Mouse (Mus musculus) MEL (cell line): ENCODE measurements around the gene Fam213a.

Experiments
- BHLHE40 ChIP-seq: IDR thresholded peaks from 2 replicates; pipeline ENCODE4 v1.6.1; 2012; ENCODE audit warnings: low read depth, mild to moderate bottlenecking, inconsistent platforms, low read length, improper control_type of control experiment, borderline replicate concordance
- CHD1 ChIP-seq: IDR thresholded peaks from 2 replicates; pipeline ENCODE4 v1.6.1; 2012; ENCODE audit warnings: low read depth, mild to moderate bottlenecking, inconsistent platforms, low read length, improper control_type of control experiment
- CTCF ChIP-seq, 3 experiments: IDR thresholded peaks in 2 of 3; conservative IDR thresholded peaks in 1 of 3; 2 replicates each; pipeline ENCODE4 v1.5.1; 2011 to 2012; ENCODE audit warnings: low read length in 3 of 3, low read depth in 2 of 3, mild to moderate bottlenecking in 2 of 3, improper control_type of control experiment in 1 of 3, inconsistent platforms in 1 of 3, mixed read lengths in 1 of 3, moderate library complexity in 1 of 3; ENCODE audit not compliant: control insufficient read depth in 1 of 3, insufficient read depth in 1 of 3, poor library complexity in 1 of 3, severe bottlenecking in 1 of 3
- EP300 ChIP-seq, 2 experiments: IDR thresholded peaks; 2 replicates each; pipeline ENCODE4 v1.6.1; 2011; ENCODE audit warnings: improper control_type of control experiment in 2 of 2, low read length in 2 of 2, low read depth in 1 of 2, mild to moderate bottlenecking in 1 of 2
- ETS1 ChIP-seq: IDR thresholded peaks from 2 replicates; pipeline ENCODE4 v1.6.1; 2012; ENCODE audit warnings: low read depth, mild to moderate bottlenecking, inconsistent platforms, low read length, improper control_type of control experiment, moderate library complexity
- GABPA ChIP-seq: IDR thresholded peaks from 2 replicates; pipeline ENCODE4 v1.6.1; 2012; ENCODE audit warnings: low read depth, mild to moderate bottlenecking, inconsistent platforms, low read length, improper control_type of control experiment, moderate library complexity
- HCFC1 ChIP-seq: IDR thresholded peaks from 2 replicates; pipeline ENCODE4 v1.6.1; 2012; ENCODE audit warnings: low read depth, mild to moderate bottlenecking, inconsistent platforms, low read length, improper control_type of control experiment, moderate library complexity
- MAZ ChIP-seq: IDR thresholded peaks from 2 replicates; pipeline ENCODE4 v1.6.1; 2012; ENCODE audit warnings: low read depth, mild to moderate bottlenecking, inconsistent platforms, low read length, improper control_type of control experiment
- POLR2A ChIP-seq, 2 experiments: IDR thresholded peaks; 2 replicates each; pipeline ENCODE4 v1.6.1; 2011 to 2012; ENCODE audit warnings: low read length in 2 of 2, mild to moderate bottlenecking in 2 of 2, control low read depth in 1 of 2, improper control_type of control experiment in 1 of 2, low read depth in 1 of 2, moderate library complexity in 1 of 2; ENCODE audit not compliant: control insufficient read depth in 1 of 2, insufficient read depth in 1 of 2, poor library complexity in 1 of 2
- SMC3 ChIP-seq: IDR thresholded peaks from 2 replicates; pipeline ENCODE4 v1.6.1; 2011; ENCODE audit warnings: low read depth, low read length, improper control_type of control experiment
- TBP ChIP-seq: IDR thresholded peaks from 2 replicates; pipeline ENCODE4 v1.8.0; 2011; ENCODE audit warnings: low read depth, low read length, improper control_type of control experiment
- USF2 ChIP-seq, 2 experiments: IDR thresholded peaks; 2 replicates each; pipeline ENCODE4 v1.6.1; 2011 to 2012; ENCODE audit warnings: improper control_type of control experiment in 2 of 2, low read length in 2 of 2, borderline replicate concordance in 1 of 2, inconsistent platforms in 1 of 2, low read depth in 1 of 2, mild to moderate bottlenecking in 1 of 2; ENCODE audit not compliant: insufficient read depth in 1 of 2
- ZMIZ1 ChIP-seq: IDR thresholded peaks from 2 replicates; pipeline ENCODE4 v1.6.1; 2012; ENCODE audit warnings: low read depth, mild to moderate bottlenecking, inconsistent platforms, low read length, improper control_type of control experiment, moderate library complexity
- ZNF384 ChIP-seq: IDR thresholded peaks from 2 replicates; pipeline ENCODE4 v1.6.1; 2012; ENCODE audit warnings: low read depth, mild to moderate bottlenecking, inconsistent platforms, low read length, improper control_type of control experiment

- TF ChIP-seq POLR2A (IDR thresholded peaks at IDR 0.05; ENCODE audit: control insufficient read depth in 1 of 2, insufficient read depth in 1 of 2, low read depth in 1 of 2, low read length in 2 of 2, poor library complexity in 1 of 2) (no peak), HCFC1 (no peak), GABPA (no peak), TBP (no peak), CTCF (IDR thresholded peaks at IDR 0.05 in 2 of 3, conservative IDR thresholded peaks at IDR 0.05 in 1 of 3; ENCODE audit: control insufficient read depth in 1 of 3, insufficient read depth in 1 of 3, low read depth in 2 of 3, low read length in 3 of 3, poor library complexity in 1 of 3, severe bottlenecking in 1 of 3) (no peak), CHD1 (no peak), EP300 (IDR thresholded peaks at IDR 0.05; ENCODE audit: low read depth in 1 of 2, low read length in 2 of 2) (peak in 1 of 2 experiments; percentile 44; a peak in 3 of 4 replicates), ETS1 (no peak), USF2 (IDR thresholded peaks at IDR 0.05; ENCODE audit: borderline replicate concordance in 1 of 2, insufficient read depth in 1 of 2, low read depth in 1 of 2, low read length in 2 of 2) (no peak), SMC3 (no peak), ZNF384 (no peak), BHLHE40 (peak; percentile 55; the same call in 1 of the 2 replicates), ZMIZ1 (no peak), MAZ (no peak)
Measured at GRCm38 (mm10) chr14:40947431-40948394, 65.9 kb downstream of the Fam213a start.
